Mouse (Mus musculus): ENCODE data around the gene Btbd9.

Gene Btbd9

DNA sequence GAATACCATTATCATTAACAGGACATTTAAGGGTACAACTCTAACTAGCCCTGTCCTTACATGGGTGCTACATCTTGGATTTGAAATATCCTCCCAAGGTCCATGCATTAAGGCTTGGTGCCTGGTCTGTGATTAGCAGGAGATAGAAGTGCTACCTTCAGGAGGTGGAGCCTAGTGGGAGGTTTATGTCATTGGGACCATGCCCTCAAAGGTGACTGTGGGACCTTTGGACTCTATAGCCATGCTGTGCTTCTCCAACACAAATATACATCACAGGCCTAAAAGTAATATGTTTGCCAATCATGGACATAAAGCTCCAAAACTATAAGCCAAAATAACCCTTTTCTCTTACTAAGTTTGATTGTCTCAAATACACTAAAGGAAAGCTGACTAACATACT lies 7.8 kb downstream of the Btbd9 start:
- in situ Hi-C loops (cut with MboI; ENCODE audit: low pct_unique_long_range_greater_than_20kb in 1 of 2, low sequenced_read_pairs in 2 of 2, unreplicated experiment in 1 of 2), result no loop called here

DNA sequence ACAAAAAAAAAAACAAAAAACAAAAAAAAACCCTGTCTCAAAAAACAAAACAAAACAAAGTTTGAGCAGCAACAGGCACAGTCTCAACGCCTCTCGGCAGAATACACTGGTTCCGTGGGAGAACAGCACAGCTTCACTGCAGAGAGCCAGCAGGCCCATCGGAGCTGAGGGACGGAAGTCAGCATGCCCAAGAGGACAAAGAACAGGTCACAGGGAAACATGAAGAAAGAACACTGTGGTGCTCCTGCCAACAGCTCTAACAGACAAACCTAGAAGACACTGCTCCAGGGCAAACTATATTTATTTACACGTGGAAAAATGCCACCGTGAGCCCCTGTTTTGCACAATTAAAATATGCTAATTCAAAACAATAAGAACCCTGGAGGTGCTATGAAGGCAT lies 11.3 kb downstream of the Btbd9 start:
- in situ Hi-C loops (cut with MboI; ENCODE audit: low pct_unique_long_range_greater_than_20kb in 1 of 2, low sequenced_read_pairs in 2 of 2, unreplicated experiment in 1 of 2), result no loop called here

- in situ Hi-C loops (cut with MboI; ENCODE audit: low pct_unique_long_range_greater_than_20kb in 1 of 2, low sequenced_read_pairs in 2 of 2, unreplicated experiment in 1 of 2), result no loop called here
Observed at GRCm38 (mm10) chr17:30564407-30564806, 11.9 kb downstream of the Btbd9 start.

DNA sequence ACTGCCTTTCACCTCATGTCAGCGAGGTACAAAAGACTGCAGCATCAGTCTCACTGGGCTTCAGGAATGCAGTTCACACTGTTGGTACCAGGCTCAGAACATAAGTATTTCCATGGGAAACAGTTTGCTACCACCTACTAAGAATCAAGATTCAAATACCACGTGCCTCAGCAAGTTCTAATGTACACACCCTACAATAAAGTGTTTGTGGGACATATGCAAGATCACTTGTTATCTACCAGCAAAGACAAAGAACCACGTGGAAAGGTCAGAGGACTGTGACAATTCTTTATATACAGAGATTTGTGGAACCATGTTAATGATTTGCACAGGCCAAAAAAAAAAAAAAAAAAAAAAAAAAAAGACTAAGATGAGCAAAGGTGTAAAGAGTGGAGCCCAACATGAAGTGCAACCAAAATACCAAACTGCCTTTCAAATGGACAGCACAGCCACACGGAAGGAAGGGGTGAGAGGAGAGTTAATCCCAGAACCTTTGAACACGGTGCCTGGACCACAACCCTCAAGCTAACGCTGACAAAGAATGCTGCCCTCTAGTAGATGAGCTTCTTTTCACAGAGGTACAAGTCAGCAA lies 12.7 kb downstream of the Btbd9 start:
- in situ Hi-C loops (cut with MboI; ENCODE audit: low pct_unique_long_range_greater_than_20kb in 1 of 2, low sequenced_read_pairs in 2 of 2, unreplicated experiment in 1 of 2), result no loop called here

DNA sequence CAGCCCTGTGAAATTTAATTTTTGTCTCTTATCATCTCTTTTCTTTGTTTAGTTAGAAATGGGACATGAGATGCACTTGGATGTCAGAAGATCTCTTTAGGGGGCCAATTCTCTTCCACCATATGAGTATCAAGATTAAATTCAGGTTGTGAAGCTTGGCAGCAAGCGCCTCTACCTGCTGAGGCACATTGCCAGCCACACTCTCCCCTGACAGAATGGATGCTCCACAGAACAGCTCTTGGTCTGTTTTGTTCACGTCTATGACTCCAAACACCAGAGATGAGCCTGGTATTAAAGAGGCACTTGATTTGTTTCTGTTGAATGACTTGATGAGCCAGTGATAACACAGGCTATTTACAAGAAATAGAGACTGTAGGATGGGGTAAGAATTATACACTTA lies 13.5 kb downstream of the Btbd9 start:
- in situ Hi-C loops (cut with MboI; ENCODE audit: low pct_unique_long_range_greater_than_20kb in 1 of 2, low sequenced_read_pairs in 2 of 2, unreplicated experiment in 1 of 2), result no loop called here

DNA sequence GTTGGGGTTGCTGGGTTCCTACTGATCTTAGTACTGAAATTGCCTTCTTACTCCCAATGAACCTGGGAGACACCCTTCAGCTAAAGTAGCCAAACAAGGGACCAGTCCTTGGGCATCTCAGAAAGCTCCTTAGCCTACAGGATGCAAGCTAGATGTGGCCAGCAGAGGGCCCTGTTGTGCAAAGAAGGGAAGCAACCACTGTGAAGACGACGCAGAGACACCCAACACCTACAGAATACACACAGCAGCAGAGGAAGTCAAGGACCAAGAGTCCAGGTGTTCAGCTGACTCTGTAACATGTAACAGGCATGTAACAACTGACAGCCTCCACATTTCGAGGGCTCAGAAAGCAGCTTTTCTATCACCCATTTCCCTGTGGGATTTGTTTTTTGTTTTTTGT lies 16.8 kb downstream of the Btbd9 start:
- in situ Hi-C loops (cut with MboI; ENCODE audit: low pct_unique_long_range_greater_than_20kb in 1 of 2, low sequenced_read_pairs in 2 of 2, unreplicated experiment in 1 of 2), result no loop called here

- in situ Hi-C loops (cut with MboI; ENCODE audit: low pct_unique_long_range_greater_than_20kb in 1 of 2, low sequenced_read_pairs in 2 of 2, unreplicated experiment in 1 of 2), result no loop called here
Observed at GRCm38 (mm10) chr17:30558623-30559022, 17.7 kb downstream of the Btbd9 start.

GRCm38 (mm10) chr17:30556512-30556911 lies 19.8 kb downstream of the Btbd9 start:
- in situ Hi-C loops (cut with MboI; ENCODE audit: low pct_unique_long_range_greater_than_20kb in 1 of 2, low sequenced_read_pairs in 2 of 2, unreplicated experiment in 1 of 2), result no loop called here

- in situ Hi-C loops (cut with MboI; ENCODE audit: low pct_unique_long_range_greater_than_20kb in 1 of 2, low sequenced_read_pairs in 2 of 2, unreplicated experiment in 1 of 2), result no loop called here
Observed at GRCm38 (mm10) chr17:30553027-30553937, 23.0 kb downstream of the Btbd9 start.

DNA sequence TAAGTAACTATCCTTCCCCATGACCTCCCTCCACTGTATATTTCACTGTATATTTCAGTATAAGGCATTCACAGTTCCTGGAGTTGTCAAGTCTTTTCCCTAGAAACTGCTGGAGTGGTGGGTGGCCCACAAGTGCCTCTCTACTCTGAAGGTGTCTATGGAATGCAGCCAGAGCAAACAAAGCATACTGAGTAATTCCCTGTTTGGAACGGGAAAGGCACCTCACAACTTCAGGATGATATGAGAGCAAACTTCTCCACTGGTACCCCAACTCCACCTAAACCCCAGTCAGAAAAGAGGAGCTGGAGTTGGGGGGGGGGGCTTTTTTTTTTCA lies 25.5 kb downstream of the Btbd9 start:
- in situ Hi-C loops (cut with MboI; ENCODE audit: low pct_unique_long_range_greater_than_20kb in 1 of 2, low sequenced_read_pairs in 2 of 2, unreplicated experiment in 1 of 2), result no loop called here

DNA sequence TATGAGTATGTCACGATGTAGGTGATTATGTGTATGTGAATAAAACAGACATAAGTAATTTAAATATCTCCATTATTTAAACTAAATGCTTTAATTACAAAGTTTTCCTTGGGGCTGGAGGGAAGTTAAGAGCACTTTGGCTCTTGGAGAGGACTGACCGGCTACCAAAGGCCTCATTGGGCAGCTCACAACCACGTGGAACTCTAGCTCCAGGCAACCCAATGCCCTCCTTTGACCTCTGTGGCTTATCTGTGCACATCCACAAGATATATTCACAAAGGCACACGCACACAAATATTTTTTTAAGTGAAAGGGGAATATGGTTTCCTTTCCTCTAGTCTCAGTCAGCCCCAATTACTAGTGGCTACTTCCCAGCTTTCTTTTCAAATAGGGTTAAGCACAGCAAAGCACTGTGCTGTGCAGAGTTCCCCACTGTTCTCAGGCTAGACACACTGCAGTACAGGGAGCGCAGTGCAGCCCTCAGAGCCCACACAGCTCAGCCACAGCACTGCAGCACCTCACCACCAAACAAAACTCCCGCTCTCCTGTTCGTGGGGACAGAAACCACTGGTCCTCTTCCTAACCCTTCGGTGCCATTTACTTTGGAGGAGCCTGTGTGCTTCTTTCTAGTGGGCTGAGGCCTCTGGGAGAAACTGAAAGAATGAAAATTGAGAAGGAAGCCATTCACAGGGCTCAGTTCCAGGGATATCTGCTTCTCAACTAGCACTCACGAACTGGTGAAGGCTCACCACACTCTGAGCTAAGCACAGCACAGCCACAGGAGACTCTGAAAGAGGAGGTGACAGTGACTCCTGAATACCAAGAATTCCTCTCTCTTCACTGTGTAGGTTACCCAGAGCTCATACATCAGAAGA lies 26.2 kb downstream of the Btbd9 start:
- in situ Hi-C loops (cut with MboI; ENCODE audit: low pct_unique_long_range_greater_than_20kb in 1 of 2, low sequenced_read_pairs in 2 of 2, unreplicated experiment in 1 of 2), result no loop called here

- in situ Hi-C loops (cut with MboI; ENCODE audit: low pct_unique_long_range_greater_than_20kb in 1 of 2, low sequenced_read_pairs in 2 of 2, unreplicated experiment in 1 of 2), result no loop called here
Observed at GRCm38 (mm10) chr17:30539098-30539497, 37.2 kb downstream of the Btbd9 start.

GRCm38 (mm10) chr17:30536651-30537050 lies 39.6 kb downstream of the Btbd9 start:
- in situ Hi-C loops (cut with MboI; ENCODE audit: low pct_unique_long_range_greater_than_20kb in 1 of 2, low sequenced_read_pairs in 2 of 2, unreplicated experiment in 1 of 2), result no loop called here

DNA sequence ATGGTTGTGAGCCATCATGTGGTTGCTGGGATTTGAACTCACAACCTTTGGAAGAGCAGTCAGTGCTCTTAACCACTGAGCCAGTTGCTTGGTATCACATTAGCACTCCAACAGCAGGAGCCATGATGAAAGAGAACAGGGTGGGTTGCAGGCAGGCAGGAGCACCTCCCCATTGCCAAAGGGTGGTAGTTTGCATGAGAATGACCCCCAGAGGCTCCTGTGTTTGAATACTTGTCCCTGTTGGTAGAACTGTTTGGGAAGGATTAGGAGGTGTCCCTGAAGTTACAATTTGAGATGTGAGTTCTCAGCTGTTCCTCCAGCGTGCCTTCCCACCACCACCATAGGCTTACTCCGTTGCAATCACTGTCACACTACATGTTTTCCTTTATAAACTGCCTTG lies 43.2 kb downstream of the Btbd9 start:
- in situ Hi-C loops (cut with MboI; ENCODE audit: low pct_unique_long_range_greater_than_20kb in 1 of 2, low sequenced_read_pairs in 2 of 2, unreplicated experiment in 1 of 2), result no loop called here

DNA sequence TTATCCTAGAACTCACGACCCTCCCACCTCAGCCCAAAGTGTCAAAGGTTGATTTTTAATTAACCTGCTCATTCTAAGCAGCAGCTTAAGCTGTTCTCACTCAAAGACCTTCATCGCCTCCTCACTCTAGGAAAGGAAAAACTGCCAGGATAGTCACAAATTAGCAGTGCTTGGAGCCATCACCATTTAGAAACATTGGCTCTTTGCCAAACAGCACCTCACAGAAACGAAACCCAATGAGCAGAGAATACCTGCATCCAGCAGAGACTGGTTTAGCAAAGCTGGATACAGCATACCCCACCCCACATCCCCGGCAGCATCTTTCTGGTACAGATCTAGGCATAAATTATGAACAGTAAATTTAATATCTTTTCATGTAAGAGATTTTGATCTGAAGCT lies 45.7 kb downstream of the Btbd9 start:
- in situ Hi-C loops (cut with MboI; ENCODE audit: low pct_unique_long_range_greater_than_20kb in 1 of 2, low sequenced_read_pairs in 2 of 2, unreplicated experiment in 1 of 2), result no loop called here

- in situ Hi-C loops (cut with MboI; ENCODE audit: low pct_unique_long_range_greater_than_20kb in 1 of 2, low sequenced_read_pairs in 2 of 2, unreplicated experiment in 1 of 2), result no loop called here
Observed at GRCm38 (mm10) chr17:30529632-30530541, 46.4 kb downstream of the Btbd9 start.

- in situ Hi-C loops (cut with MboI; ENCODE audit: low pct_unique_long_range_greater_than_20kb in 1 of 2, low sequenced_read_pairs in 2 of 2, unreplicated experiment in 1 of 2), result no loop called here
Observed at GRCm38 (mm10) chr17:30525405-30526295, 50.6 kb downstream of the Btbd9 start.
